Mouse (Mus musculus): ENCODE data around the gene Smarca1.

GRCm38 (mm10) chrX:47934352-47934751 lies 41.6 kb upstream of the Smarca1 start:
- no peak for TF ChIP-seq CTCF (conservative IDR thresholded peaks at IDR 0.05; ENCODE audit: insufficient read depth, insufficient read length, low read depth, low read length)
- TF ChIP-seq POLR2A (IDR thresholded peaks at IDR 0.05; ENCODE audit: low read depth, low read length): no peak

Measured in kidney, adult 2 months (tissue).